Mouse (Mus musculus) right cerebral cortex, postnatal 36 days (tissue): ENCODE results near the gene Fbxo46.
"Not testable (repeated sequence)": the region's sequence is repeated elsewhere in the genome, so short reads cannot be mapped to it uniquely, and the experiment has no call there.

ENCODE experiments used
- DNase-seq, 2 experiments: peaks; one replicate each; pipeline ENCODE4 v3.0.0; 2022; ENCODE audit warnings: low spot score in 2 of 2, mixed read lengths in 1 of 2

The Fbxo46 gene

DNA sequence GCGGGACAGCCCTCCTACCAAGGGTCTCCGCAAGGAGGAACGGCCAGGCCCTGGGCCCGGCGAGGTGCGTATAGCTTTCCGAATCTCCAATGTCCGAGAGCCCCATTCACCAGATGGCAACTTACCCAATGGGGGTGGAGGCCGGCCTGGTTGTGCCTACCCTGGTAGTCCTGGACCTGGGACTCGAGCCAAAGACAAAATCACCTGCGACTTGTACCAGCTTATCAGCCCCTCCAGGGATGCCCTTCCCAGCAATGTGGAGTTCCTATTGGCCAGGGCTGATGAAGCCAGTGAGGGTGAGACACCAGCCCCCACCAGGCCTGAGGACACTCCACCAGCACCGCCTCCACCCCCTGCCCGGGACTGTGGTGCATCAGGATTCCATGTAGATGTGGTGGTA lies 16.5 kb downstream of the Fbxo46 start:
- DNase-seq, result no peak

GRCm38 (mm10) chr7:19136673-19137334 lies 17.1 kb downstream of the Fbxo46 start:
- DNase-seq, result peak; percentile 72 to 75

- DNase-seq, result peak in 1 of 2 experiments; percentile 40
Observed at GRCm38 (mm10) chr7:19137380-19137779, 17.7 kb downstream of the Fbxo46 start.

DNA sequence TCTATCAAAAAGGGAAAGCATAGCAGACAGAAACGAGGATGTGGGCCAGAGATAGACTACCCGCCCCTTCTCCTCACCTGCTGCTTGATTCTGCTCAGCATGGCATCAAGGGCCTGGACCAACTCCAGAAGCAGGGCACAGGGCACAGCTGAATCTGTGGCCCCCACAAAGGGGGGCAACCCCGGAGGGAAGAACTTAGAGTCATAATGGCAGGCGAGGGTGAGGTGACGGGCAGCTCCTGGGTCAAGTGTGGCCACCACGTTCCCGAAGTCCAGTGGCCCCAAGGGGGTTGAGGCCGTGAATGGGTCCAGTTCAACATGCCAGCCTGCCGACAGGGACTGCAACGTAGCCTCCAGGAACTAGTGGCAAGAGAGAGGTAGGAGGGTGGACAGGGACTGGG lies 27.1 kb downstream of the Fbxo46 start:
- DNase-seq, result no peak

DNA sequence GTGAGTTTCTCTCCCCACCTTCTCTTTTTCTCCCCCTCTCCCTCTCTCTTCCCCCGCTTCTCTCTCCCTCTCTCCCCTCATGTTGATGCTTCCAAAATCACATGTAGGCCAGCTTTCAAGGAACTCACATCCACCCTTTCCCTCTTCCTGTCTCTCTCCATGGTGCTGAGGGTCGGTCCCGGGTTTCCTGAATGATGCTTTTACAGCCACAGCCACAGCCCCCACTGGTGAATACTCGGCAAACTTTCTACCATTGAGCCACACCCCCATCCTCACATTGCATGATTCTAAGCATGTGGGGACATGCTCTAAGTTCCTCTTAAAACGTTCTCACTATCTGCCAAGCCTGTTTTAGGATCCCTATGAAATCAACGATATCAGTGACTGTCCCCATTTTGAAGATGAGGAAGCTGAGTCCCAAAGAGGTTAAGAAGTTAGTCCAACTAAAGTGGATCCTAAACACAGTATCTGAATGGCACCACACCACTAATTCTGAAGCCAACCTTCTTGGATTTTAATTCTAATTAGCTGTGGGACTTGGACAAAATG lies 27.9 kb downstream of the Fbxo46 start:
- DNase-seq, result no peak

DNA sequence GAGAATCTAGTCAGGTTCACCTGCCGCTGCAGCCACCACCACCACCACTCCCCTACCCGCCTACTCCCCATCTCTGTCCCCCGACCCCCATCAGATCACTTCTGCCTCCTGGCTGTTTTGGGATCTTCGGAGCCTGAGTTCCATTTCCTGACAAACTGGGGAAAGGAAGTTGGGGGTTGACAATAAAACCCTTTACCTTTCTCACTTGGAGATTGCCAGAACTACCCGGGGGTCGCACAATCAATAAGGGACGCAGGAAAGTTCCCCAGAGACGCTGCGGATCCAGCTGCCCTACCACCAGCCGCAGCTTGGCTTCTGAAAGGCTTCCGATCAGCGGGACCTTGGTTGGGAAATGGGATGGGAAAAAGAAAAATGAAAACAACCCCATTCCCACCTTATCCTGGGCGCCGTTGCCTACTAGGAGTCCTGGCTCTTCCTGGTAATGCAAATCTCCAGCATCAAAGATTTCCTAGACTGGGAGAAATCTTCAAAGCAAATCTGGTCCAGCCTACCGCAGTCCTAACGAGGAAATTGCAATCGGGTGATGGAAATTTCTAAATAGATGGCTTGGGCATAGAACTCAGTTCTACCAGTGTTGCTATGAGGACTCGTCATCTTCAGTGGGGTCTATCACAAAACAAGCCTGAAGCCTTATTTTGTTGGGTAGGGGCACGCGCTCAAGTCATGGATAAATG lies 28.7 kb downstream of the Fbxo46 start:
- no peak for DNase-seq

GRCm38 (mm10) chr7:19148875-19149541 lies 29.3 kb downstream of the Fbxo46 start, which contains the start of gene Qpctl:
Gene Qpctl (minus strand): TSS chr7:19149291.
- peak; percentile 98 to 99 for DNase-seq

DNA sequence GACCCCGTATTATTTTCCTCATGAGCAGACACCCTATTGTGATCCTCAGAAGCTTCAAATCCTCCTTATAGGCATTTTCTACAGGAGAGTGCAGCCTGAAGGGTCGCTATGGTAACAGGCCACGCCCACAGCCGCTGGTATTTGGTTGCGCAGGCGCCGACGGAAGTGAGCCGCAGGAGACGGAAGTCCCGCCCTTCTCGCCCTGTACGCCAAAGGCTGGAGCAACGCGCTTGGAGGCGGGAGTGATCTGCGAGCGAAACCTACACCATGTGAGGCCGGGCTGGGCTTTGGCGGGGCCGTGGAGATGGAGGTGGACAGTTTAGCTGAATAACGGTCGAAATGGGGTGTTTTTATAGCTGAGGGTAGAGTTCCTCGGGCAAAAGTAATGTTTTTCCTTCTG lies 30.0 kb downstream of the Fbxo46 start, which contains the start of gene Snrpd2:
Gene Snrpd2, plus strand, starts transcription at position 97 of the 400 bp plus-strand sequence.
- DNase-seq, result peak; percentile 91 to 94

- DNase-seq, result not testable (repeated sequence)
Observed at GRCm38 (mm10) chr7:19151121-19151520, 31.5 kb downstream of the Fbxo46 start.

DNA sequence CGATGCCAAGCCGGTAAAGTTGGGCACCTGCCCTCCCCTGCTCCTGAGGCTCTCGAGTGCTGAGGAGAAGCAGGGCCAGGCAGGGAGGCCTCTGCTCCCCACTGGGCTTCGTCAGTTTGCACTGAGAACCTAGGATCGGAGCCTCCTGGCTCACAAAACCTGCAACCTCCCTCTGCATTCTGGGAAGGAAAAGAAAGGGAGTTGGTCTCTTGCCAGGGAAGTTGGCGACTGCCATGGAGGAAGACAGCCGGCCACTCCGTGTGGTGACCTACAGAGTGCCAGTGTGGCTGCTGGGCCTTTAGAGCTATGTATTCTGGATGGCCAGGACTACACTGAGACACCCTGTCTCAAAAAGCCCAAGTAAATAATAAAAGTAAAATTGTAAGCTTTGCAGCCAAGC lies 35.1 kb downstream of the Fbxo46 start:
- no peak for DNase-seq

DNA sequence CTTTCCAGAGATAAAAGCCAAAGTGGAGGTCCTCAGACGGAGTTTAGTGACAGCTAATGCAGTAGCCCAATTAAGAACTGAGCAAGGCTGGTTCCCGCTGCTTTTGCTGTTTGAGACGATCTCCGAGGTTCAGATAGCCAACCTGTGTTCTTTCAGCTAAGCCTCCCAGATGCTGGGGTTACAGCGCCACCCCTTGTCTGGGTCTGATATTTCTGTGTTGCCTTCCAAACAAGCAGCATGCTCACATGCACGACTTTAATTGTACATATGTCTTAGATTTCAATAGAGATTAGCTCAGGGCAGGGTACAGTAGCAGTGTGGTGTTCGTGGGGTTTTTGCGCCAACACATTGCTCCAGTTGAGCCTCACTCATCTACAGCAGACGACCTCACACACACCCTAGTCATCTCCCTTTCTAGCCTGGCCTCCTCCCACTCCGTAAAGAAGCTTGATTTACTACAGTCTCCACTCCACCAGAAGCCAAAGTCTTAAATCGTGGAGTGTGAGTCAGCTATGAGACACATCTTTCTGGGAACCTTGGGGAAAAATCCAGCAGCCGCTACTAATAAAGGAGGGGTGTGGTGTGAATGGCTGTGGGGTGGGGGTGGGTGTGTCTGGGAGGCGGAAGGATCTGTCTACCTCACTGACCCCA lies 36.3 kb downstream of the Fbxo46 start:
- no peak for DNase-seq

- peak; percentile 89 for DNase-seq
Observed at GRCm38 (mm10) chr7:19157160-19157800, 37.6 kb downstream of the Fbxo46 start.

DNA sequence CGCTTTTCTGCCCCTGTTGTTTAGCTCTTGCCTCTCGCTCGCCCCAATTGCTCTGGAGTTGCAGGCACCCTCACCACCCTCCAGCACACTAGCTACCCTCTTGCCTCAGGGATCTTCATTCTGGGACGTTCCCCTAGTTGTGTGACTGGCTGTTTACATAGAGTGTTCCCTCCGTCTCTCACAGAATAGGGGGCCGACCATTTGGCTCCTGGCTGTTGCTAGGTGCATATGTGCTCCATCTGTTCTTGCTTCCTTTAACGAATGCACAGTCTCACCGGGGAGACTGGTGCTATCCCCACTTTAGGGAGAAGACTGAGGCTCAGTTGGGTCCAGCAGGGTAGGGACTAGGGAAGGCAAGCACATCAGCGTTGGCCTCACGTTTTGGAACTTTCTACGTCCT lies 38.9 kb downstream of the Fbxo46 start:
- DNase-seq, result no peak

DNA sequence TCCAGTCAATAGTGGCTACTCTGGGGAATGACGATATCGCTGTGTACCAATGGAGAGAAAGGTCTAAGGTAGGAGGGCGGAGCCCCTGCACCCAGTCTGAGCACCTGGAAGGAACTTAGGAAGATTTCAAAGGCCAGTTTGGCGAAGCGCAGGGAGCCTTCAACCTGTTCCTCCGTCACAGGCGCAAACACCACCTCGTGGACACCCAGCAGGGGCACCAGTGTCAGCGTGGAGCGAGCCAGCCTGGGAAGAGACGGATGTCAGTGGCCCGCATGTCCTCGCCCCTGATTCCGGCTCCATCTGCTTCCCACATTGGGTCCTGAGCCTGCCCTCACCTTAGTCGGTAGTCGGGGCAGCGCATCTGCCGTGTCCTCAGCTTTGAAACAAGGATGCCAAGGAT lies 39.8 kb downstream of the Fbxo46 start:
- DNase-seq, result no peak

- DNase-seq, result no peak
Observed at GRCm38 (mm10) chr7:19160115-19160514, 40.5 kb downstream of the Fbxo46 start.

DNA sequence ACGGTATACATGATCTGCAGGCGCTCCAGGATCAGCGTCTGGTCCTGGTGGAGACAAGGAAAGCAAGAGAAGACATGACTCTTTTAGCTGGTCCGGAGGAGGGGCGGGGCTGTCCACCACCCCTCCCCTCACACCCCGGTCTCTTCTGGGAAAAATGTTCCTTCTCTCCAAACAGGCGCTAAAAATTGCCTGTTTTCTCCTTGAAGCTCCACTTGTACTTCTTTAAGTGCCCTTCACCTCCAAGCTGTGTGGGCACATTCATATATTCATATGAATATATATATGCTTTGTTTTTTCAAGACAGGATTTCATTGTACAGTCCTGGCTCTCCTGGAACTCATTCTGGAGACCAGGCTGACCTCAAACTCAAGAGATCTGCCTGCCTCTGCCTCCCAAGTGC lies 43.3 kb downstream of the Fbxo46 start:
- no peak for DNase-seq

DNA sequence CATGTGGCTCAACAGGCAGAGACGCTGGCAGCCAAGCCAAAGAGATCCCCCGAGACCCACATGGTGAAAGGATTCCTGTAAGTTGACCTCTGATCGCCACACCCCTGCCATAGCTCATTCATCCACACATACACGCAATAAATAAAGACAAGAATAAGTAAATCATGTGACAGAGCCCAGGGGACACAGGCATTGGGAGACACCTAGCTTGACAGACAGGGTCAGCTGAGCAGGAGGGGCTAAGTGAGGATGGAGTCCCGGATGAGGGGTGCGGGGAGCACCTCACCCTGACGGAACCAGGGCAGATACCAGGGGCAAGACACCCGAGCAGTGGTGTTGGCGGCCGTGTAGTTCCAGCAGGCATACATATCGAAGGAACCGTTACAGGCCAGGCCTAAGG lies 44.1 kb downstream of the Fbxo46 start:
- no peak for DNase-seq

- DNase-seq, result no peak
Observed at GRCm38 (mm10) chr7:19164189-19164588, 44.5 kb downstream of the Fbxo46 start.

GRCm38 (mm10) chr7:19164978-19165377 lies 45.3 kb downstream of the Fbxo46 start:
- no peak for DNase-seq

DNA sequence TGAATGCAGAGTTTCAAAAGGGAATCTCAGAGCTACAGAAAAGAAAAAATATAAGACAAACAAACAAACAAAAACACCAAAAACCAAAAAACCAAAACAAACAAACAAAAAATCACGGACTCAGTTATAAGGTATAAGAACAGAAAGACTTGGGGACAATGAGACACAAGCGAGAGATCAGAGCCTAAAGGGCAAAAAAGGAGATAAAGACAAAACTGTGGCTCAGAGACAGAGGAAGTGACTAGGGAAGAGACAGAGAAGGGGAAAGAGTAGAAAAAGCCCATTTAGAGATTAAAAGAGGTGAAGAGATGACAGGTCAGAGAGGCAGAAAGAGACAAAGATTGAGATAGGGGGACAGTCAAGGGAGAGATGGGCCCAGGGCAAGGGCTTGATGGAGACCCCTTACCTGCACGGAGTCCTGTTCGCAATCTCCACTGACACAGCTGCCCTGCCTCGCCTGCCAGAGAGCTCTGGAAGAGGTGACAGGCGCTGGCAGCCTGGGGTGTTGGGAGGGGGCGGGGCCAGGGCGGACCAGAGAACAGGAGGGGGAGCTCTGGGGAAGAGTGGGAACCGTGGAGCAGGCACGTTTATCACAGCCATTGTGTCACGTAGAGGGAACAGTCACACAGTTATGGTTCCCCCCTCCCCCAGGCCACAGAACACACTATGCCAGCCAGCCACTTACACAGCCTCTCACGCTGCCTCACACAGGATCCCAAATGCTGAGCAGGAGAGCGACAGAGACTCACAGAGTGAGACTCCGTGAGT lies 46.2 kb downstream of the Fbxo46 start, which contains the start of gene Gipr:
Gene Gipr, minus strand, starts transcription at position 472 of the 768 bp plus-strand sequence.
- DNase-seq, result no peak

DNA sequence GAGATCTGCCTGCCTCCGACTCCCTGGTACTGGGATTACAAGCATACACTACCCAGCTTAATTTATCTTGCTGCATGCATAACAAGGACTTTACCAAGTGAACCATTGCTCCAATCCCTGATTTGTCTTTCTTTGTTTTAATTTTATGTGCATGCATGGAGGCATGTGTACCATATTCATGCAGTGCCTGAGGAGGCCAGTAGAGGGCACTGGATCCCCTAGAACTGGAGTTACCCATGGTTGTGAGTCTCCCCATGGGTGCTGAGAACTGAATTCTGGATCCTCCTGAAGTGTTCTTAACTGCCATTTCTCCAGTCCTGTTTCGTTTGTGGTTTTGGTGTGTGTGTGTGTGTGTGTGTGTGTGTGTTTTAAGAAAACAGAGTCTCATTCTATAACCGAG lies 47.3 kb downstream of the Fbxo46 start:
- no peak for DNase-seq
